Mouse (Mus musculus) T-helper 1 cell (primary cell): ENCODE data around the gene Slc39a11.
"Not testable (repeated sequence)": the region's sequence is repeated elsewhere in the genome, so short reads cannot be mapped to it uniquely, and the experiment has no call there.

ENCODE experiments used
- in situ Hi-C: fragments of 300-600 bp; cut with MboI, MseI; formaldehyde crosslinking; loops from one replicate; pipeline ENCODE4 v1.15.1; 2025; ENCODE audit warnings: high pct_unique_total_duplicates

The Slc39a11 gene

GRCm38 (mm10) chr11:113667704-113668103 lies 17.8 kb upstream of the Slc39a11 start:
- in situ Hi-C loops, result no loop called here

- in situ Hi-C loops, result no loop called here
These were observed 17.2 kb upstream of the Slc39a11 start for GRCm38 (mm10) chr11:113667122-113667521.

GRCm38 (mm10) chr11:113666648-113667047 lies 16.8 kb upstream of the Slc39a11 start:
- in situ Hi-C loops, result no loop called here

- in situ Hi-C loops, result no loop called here
These were observed 16.3 kb upstream of the Slc39a11 start for GRCm38 (mm10) chr11:113666205-113666604.

- in situ Hi-C loops, result no loop called here
These were observed 14.4 kb upstream of the Slc39a11 start for GRCm38 (mm10) chr11:113664279-113664678.

- in situ Hi-C loops, result no loop called here
These were observed 12.0 kb upstream of the Slc39a11 start for GRCm38 (mm10) chr11:113661835-113662351.

GRCm38 (mm10) chr11:113660940-113661339 lies 11.1 kb upstream of the Slc39a11 start:
- in situ Hi-C loops, result no loop called here

- in situ Hi-C loops, result not testable (repeated sequence)
These were observed 10.3 kb upstream of the Slc39a11 start for GRCm38 (mm10) chr11:113660213-113660612.

GRCm38 (mm10) chr11:113658763-113659162 lies 8.9 kb upstream of the Slc39a11 start:
- in situ Hi-C loops, result no loop called here

- in situ Hi-C loops, result no loop called here
These were observed 8.4 kb upstream of the Slc39a11 start for GRCm38 (mm10) chr11:113658319-113658718.

- in situ Hi-C loops, result no loop called here
These were observed 7.3 kb upstream of the Slc39a11 start for GRCm38 (mm10) chr11:113657221-113657620.

- in situ Hi-C loops, result no loop called here
These were observed 6.6 kb upstream of the Slc39a11 start for GRCm38 (mm10) chr11:113656511-113656932.

- in situ Hi-C loops, result no loop called here
These were observed 4.8 kb upstream of the Slc39a11 start for GRCm38 (mm10) chr11:113654561-113655270.

- in situ Hi-C loops, result no loop called here
These were observed 4.2 kb upstream of the Slc39a11 start for GRCm38 (mm10) chr11:113654105-113654504.

- in situ Hi-C loops, result no loop called here
These were observed 2.6 kb upstream of the Slc39a11 start for GRCm38 (mm10) chr11:113652516-113652915.

- in situ Hi-C loops, result no loop called here
These were observed 2.0 kb upstream of the Slc39a11 start for GRCm38 (mm10) chr11:113651907-113652273.

- in situ Hi-C loops, result no loop called here
These were observed 1.5 kb upstream of the Slc39a11 start for GRCm38 (mm10) chr11:113651206-113651906.

- in situ Hi-C loops, result loop anchor here (10.0 kb wide), 1 partner anchor 454 kb away; no protein-coding TSS in a partner anchor
These were observed 1.1 kb downstream of the Slc39a11 start, which contains the start of gene Cog1 for GRCm38 (mm10) chr11:113648690-113649352. Cog1 (plus strand) TSS chr11:113649169.

- in situ Hi-C loops, result loop anchor here (10.0 kb wide), 1 partner anchor 453 kb away; no protein-coding TSS in a partner anchor
These were observed 1.7 kb downstream of the Slc39a11 start for GRCm38 (mm10) chr11:113648152-113648551.

GRCm38 (mm10) chr11:113645181-113645580 lies 4.7 kb downstream of the Slc39a11 start:
- in situ Hi-C loops, result loop anchor here (10.0 kb wide), 1 partner anchor 450 kb away; no protein-coding TSS in a partner anchor

- in situ Hi-C loops, result no loop called here
These were observed 11.2 kb downstream of the Slc39a11 start for GRCm38 (mm10) chr11:113638680-113639079.

GRCm38 (mm10) chr11:113634699-113635121 lies 15.2 kb downstream of the Slc39a11 start:
- in situ Hi-C loops, result no loop called here
